Mouse (Mus musculus): ENCODE data around the gene Ptpn11.

DNA sequence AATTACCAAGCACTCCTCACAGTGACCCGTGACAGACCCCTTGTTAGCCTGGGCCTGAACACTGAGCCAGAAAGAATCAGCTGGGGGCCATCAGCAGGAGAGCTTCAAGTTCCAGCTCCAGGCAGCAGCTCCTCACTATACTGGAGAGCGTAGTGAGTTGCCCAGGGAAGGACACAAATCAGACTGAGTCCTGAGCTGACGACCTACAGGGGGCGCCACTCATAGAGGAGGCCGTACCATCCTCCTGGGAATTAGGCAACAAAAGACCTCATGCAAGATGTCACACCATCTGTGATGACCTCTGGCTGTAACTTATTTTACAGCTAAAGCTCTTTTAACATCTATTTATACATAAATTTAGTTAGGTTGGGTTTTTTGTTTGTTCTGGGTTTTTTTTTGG lies 78.8 kb downstream of the Ptpn11 start:
- TF ChIP-seq POLR2AphosphoS2 (IDR thresholded peaks at IDR 0.05; ENCODE audit: insufficient read length, low read depth) (no peak), TCF12 (IDR thresholded peaks at IDR 0.05; ENCODE audit: insufficient read depth, poor library complexity, severe bottlenecking) (no peak), POLR2A (IDR thresholded peaks at IDR 0.05; ENCODE audit: insufficient read length, low read depth) (no peak), USF1 (IDR thresholded peaks at IDR 0.05; ENCODE audit: low read depth) (no peak), E2F4 (IDR thresholded peaks at IDR 0.05; ENCODE audit: insufficient read depth) (no peak), CEBPB (IDR thresholded peaks at IDR 0.05; ENCODE audit: insufficient read depth, poor library complexity, severe bottlenecking) (no peak), MAX (IDR thresholded peaks at IDR 0.05; ENCODE audit: low read depth) (no peak), MYOD1 (IDR thresholded peaks at IDR 0.05; ENCODE audit: control insufficient read depth in 1 of 3, insufficient read length in 2 of 3, low read depth in 2 of 3) (no peak), TCF3 (IDR thresholded peaks at IDR 0.05; ENCODE audit: insufficient read length, low read depth) (no peak), REST (IDR thresholded peaks at IDR 0.05; ENCODE audit: insufficient read depth, insufficient read length) (no peak), MYOG (IDR thresholded peaks at IDR 0.05; ENCODE audit: control insufficient read depth in 1 of 3, insufficient read depth in 1 of 3, insufficient read length in 2 of 3, low read depth in 2 of 3) (no peak)

Data from myocyte (in vitro differentiated cells).